Mouse (Mus musculus): ENCODE results near the gene Mdh2.

GRCm38 (mm10) chr5:135737154-135737553 lies 41.1 kb upstream of the Mdh2 start:
- no peak for TF ChIP-seq POLR2A (IDR thresholded peaks at IDR 0.05; ENCODE audit: low read depth, low read length)
- TF ChIP-seq CTCF (conservative IDR thresholded peaks at IDR 0.05; ENCODE audit: insufficient read depth, insufficient read length, low read depth, low read length): peak; percentile 69
